Mouse (Mus musculus): ENCODE measurements at regions not wholly inside any gene's neighbourhood (a gene's known extent, or its start where the extent isn't known, plus 50 kb on each side); places are given as distances from the start of the nearest gene placed in this dataset.

DNA sequence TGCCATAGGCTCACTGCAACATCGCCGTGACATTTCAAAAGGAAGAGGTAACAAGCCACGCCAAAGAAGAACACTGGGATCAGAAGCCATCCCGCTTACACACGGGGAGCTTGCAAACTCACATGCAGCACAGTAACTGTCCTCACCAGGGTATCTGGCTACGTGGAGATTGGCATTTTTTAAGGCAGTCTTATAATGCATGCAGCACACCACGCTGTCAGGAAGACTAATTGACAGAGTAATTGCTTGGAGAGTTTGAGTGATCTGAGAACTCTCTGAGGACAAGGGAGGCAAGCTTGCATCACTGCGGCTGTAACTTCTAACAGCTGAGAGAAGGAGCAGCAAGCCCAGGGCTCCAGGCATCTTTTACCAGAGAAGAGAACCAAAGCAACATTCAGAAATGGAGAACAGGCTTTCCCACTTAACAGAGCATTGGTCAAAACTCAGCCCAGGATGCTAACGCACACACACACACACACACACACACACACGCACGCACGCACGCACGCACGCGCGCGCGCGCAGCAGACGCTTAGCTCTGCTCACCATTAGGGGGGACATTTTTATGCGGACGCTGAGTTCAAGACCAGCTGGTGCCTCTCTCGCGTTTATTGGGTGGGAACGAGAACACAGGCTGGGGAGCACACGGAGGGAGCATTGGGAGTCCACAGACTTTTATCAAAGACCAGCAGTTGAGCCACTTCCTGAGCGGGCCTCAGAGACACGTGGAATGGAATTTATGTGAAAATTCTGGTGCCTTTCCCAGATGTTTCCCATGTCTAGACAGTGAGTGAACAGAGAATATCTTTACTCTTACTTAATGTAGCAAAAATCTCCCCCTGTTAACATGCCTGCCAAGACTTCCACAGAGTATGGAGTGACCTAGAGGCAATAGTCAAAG is 66.6 kb downstream of the 1700129C05Rik start:
- ATAC-seq (replicated peaks; ENCODE audit: insufficient number of reproducible peaks, low FRiP score, low TSS enrichment, low read depth) (no peak), DNase-seq (ENCODE audit: low spot score) (peak; percentile 51)
- H3K9me3 ChIP-seq (replicated peaks; ENCODE audit: control insufficient read depth, low read length) = no peaks in the 10 kb centered on the region
- H3K4me1 ChIP-seq (ENCODE audit: control insufficient read depth, insufficient read depth, low read length) = no peaks in the 10 kb centered on the region
- H3K27me3 ChIP-seq (ENCODE audit: control insufficient read depth, insufficient read depth, low read length) = no peaks in the 10 kb centered on the region
- H3K4me3 ChIP-seq (ENCODE audit: low read depth, low read length) = no peak overlapping the region
- H3K9ac ChIP-seq (replicated peaks; ENCODE audit: low read length) = no peak overlapping the region
- H3K36me3 ChIP-seq (replicated peaks; ENCODE audit: control insufficient read depth, insufficient read depth, low read depth, low read length) = no peaks in the 10 kb centered on the region
- H3K4me2 ChIP-seq (ENCODE audit: low read depth, low read length) = peak overlapping the region; percentile 19; the same call in 1 of the 2 replicates
- WGBS = 37% methylated on average over 29 of the region's 29 CpGs
- H3K27ac ChIP-seq (replicated peaks; ENCODE audit: low read depth, low read length) = no peak overlapping the region

DNA sequence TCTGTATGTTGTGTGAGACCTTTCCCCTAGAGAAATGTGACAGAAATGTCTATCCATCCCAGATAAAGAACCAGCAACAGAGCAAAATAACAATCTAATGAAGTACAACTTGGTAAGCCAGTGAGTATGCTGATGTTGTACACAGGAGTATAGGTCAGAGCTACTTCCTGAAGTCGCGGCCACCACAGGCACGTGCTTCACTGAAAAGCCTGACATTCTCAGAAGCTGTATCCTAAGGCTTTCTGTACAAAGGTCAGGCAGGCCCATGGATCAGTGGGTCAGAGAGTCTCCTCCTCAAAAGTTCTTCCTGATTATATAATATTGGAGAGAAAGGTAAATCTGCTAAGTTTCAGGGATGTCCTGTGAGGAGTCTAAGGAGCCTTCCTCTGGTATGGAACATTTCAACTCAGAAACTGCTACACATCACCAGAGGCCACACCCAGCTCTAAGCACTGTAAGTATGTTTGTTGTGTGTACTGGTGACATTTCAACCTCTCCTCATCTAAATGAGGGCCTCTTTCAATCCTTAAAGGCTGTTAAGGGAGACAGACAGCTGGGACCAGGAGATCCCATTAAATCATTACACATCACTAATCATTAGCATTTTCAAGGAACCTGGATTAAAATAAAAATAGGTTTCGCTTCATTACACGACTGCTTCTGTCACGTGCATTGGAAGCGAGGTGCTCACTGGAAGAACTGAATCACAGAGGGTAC is 70.2 kb downstream of the 1700129C05Rik start:
- 85% methylated on average over 7 of the region's 7 CpGs for WGBS
- no peak overlapping the region for H3K9ac ChIP-seq (replicated peaks; ENCODE audit: low read length)
- ATAC-seq (replicated peaks; ENCODE audit: insufficient number of reproducible peaks, low FRiP score, low TSS enrichment, low read depth) (no peak), DNase-seq (ENCODE audit: low spot score) (no peak)
- no peaks in the 10 kb centered on the region for H3K9me3 ChIP-seq (replicated peaks; ENCODE audit: control insufficient read depth, low read length)
- no peaks in the 10 kb centered on the region for H3K27me3 ChIP-seq (ENCODE audit: control insufficient read depth, insufficient read depth, low read length)
- H3K4me3 ChIP-seq (ENCODE audit: low read depth, low read length) = no peak overlapping the region
- no peaks in the 10 kb centered on the region for H3K36me3 ChIP-seq (replicated peaks; ENCODE audit: control insufficient read depth, insufficient read depth, low read depth, low read length)
- no peak overlapping the region for H3K27ac ChIP-seq (replicated peaks; ENCODE audit: low read depth, low read length)
- H3K4me2 ChIP-seq (ENCODE audit: low read depth, low read length) = no peak overlapping the region
- no peaks in the 10 kb centered on the region for H3K4me1 ChIP-seq (ENCODE audit: control insufficient read depth, insufficient read depth, low read length)

DNA sequence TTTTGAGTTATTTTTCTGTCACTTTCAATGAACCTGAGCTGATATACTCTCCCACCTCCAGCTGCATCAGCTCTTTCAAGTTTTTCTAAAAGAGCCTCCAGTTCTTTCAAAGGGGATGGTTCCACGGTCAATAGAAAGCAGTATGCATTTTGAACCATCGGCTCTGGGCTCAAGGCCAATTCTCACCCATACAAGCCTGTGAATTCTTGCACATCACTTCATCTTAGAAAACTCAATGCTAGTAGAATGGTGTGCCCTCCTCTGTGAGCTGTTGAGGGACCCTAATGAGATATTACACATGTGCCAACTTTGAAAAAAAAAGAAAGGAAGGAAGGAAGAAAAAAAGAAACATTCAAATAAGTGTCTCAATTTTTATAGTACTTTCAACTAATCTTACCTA is 72.6 kb downstream of the 1700129C05Rik start:
- no peak overlapping the region for H3K4me2 ChIP-seq (ENCODE audit: low read depth, low read length)
- 91% methylated on average over 2 of the region's 2 CpGs for WGBS

DNA sequence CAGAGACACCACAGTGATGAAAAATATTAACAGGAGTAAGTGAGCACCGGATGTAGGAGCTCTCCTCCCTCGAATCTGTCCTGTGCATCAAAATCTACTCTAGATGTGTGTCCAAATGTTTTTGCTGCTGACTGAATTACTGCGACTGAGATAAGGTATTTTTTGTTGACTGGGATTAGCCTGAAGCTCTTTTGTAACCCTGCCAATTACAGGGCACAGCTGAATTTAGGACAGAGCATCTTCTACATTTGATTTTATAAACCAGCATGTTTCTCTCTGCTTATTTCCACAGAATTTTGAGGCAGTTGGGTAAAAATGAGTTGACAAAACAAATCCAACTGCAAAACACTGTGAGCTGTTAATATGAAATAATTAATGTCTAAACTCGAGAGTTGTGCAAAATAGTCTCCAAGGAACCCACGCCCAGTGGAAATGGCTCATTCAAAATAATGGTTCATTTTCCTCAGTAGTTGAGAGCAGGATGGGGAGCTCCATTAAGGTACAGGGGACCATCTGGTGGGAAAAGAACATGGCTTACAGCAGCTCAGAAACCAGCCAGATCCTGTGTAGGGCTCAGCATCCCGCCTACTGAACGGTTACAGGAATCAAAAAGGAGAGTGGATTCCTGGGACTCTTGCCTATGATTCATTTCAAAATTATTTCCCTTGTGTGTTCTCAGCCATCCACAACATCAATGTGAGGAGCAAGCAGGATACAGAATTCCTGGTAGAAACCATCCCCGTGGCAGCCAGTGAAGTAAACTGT is 76.1 kb downstream of the 1700129C05Rik start:
- Histone ChIP-seq H3K4me1 (ENCODE audit: control insufficient read depth, insufficient read depth, low read length) (no peaks in the 10 kb centered on the region), H3K27ac (replicated peaks; ENCODE audit: low read depth, low read length) (no peak overlapping the region), H3K27me3 (ENCODE audit: control insufficient read depth, insufficient read depth, low read length) (no peaks in the 10 kb centered on the region), H3K4me2 (ENCODE audit: low read depth, low read length) (no peak overlapping the region), H3K4me3 (ENCODE audit: low read depth, low read length) (no peak overlapping the region), H3K9me3 (replicated peaks; ENCODE audit: control insufficient read depth, low read length) (no peaks in the 10 kb centered on the region), H3K9ac (replicated peaks; ENCODE audit: low read length) (no peak overlapping the region), H3K36me3 (replicated peaks; ENCODE audit: control insufficient read depth, insufficient read depth, low read depth, low read length) (no peaks in the 10 kb centered on the region)
- DNase-seq (ENCODE audit: low spot score) = no peak
- WGBS = 76% methylated on average over 8 of the region's 8 CpGs
- no peak for ATAC-seq (replicated peaks; ENCODE audit: insufficient number of reproducible peaks, low FRiP score, low TSS enrichment, low read depth)

More for the DNA sequence above, 72.6 kb downstream of the 1700129C05Rik start:
- no peaks in the 10 kb centered on the region for H3K4me1 ChIP-seq (ENCODE audit: control insufficient read depth, insufficient read depth, low read length)
- no peak for DNase-seq (ENCODE audit: low spot score)
- H3K9me3 ChIP-seq (replicated peaks; ENCODE audit: control insufficient read depth, low read length) = no peaks in the 10 kb centered on the region
- no peak overlapping the region for H3K4me3 ChIP-seq (ENCODE audit: low read depth, low read length)
- no peak overlapping the region for H3K27ac ChIP-seq (replicated peaks; ENCODE audit: low read depth, low read length)
- H3K9ac ChIP-seq (replicated peaks; ENCODE audit: low read length) = no peak overlapping the region
- H3K27me3 ChIP-seq (ENCODE audit: control insufficient read depth, insufficient read depth, low read length) = no peaks in the 10 kb centered on the region
- ATAC-seq (replicated peaks; ENCODE audit: insufficient number of reproducible peaks, low FRiP score, low TSS enrichment, low read depth) = no peak
- H3K36me3 ChIP-seq (replicated peaks; ENCODE audit: control insufficient read depth, insufficient read depth, low read depth, low read length) = no peaks in the 10 kb centered on the region

DNA sequence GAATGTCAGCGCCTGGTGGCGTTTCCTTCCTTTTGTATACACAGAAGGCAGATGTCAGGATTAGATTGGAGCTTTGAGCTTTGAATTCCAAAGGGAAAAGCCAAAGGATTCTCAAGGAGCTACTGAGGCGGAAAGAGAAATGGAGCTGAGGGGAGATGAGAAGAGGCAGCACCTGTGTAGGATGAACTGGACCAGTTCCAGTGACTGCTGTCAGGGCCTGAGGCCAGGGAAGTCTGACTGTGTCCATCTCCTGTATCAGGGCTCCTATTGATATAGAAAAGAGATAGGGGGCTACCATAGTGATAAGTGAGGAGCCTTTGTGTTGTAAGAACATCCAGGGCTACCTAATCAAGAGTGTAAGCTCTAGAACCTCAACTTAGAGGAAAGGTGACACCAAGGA is 79.5 kb downstream of the 1700129C05Rik start:
- Histone ChIP-seq H3K4me1 (ENCODE audit: control insufficient read depth, insufficient read depth, low read length) (no peaks in the 10 kb centered on the region), H3K4me3 (ENCODE audit: low read depth, low read length) (no peak overlapping the region), H3K27me3 (ENCODE audit: control insufficient read depth, insufficient read depth, low read length) (no peaks in the 10 kb centered on the region), H3K36me3 (replicated peaks; ENCODE audit: control insufficient read depth, insufficient read depth, low read depth, low read length) (no peaks in the 10 kb centered on the region), H3K9me3 (replicated peaks; ENCODE audit: control insufficient read depth, low read length) (no peaks in the 10 kb centered on the region), H3K9ac (replicated peaks; ENCODE audit: low read length) (no peak overlapping the region), H3K27ac (replicated peaks; ENCODE audit: low read depth, low read length) (no peak overlapping the region), H3K4me2 (ENCODE audit: low read depth, low read length) (no peak overlapping the region)
- 80% methylated on average over 3 of the region's 3 CpGs for WGBS
- ATAC-seq (replicated peaks; ENCODE audit: insufficient number of reproducible peaks, low FRiP score, low TSS enrichment, low read depth) (no peak), DNase-seq (ENCODE audit: low spot score) (no peak)

DNA sequence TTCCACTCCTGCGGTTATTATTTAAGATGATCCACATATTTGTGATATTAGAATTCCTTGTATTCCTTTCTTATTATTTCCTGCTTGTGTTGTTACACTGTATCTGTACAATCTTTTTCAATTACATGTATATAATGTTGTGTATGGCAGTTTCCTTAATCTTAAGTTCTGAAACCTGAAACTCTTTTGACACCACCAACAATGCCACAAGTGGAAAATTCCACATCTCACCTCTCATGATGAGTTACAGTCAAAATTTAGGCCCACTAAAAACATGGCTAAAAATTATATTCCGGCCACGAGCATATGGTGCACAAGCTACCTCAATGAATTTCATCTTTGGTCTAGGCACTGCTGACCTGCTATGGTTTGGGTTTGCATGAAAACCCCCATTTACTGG is 85.9 kb downstream of the 1700129C05Rik start:
- ATAC-seq (replicated peaks; ENCODE audit: insufficient number of reproducible peaks, low FRiP score, low TSS enrichment, low read depth) (no peak), DNase-seq (ENCODE audit: low spot score) (no peak)
- 88% methylated on average over 3 of the region's 3 CpGs for WGBS
- Histone ChIP-seq H3K27me3 (ENCODE audit: control insufficient read depth, insufficient read depth, low read length) (no peaks in the 10 kb centered on the region), H3K9me3 (replicated peaks; ENCODE audit: control insufficient read depth, low read length) (no peaks in the 10 kb centered on the region), H3K9ac (replicated peaks; ENCODE audit: low read length) (no peak overlapping the region), H3K4me3 (ENCODE audit: low read depth, low read length) (no peak overlapping the region), H3K27ac (replicated peaks; ENCODE audit: low read depth, low read length) (no peak overlapping the region), H3K4me1 (ENCODE audit: control insufficient read depth, insufficient read depth, low read length) (no peaks in the 10 kb centered on the region), H3K36me3 (replicated peaks; ENCODE audit: control insufficient read depth, insufficient read depth, low read depth, low read length) (no peaks in the 10 kb centered on the region), H3K4me2 (ENCODE audit: low read depth, low read length) (no peak overlapping the region)

DNA sequence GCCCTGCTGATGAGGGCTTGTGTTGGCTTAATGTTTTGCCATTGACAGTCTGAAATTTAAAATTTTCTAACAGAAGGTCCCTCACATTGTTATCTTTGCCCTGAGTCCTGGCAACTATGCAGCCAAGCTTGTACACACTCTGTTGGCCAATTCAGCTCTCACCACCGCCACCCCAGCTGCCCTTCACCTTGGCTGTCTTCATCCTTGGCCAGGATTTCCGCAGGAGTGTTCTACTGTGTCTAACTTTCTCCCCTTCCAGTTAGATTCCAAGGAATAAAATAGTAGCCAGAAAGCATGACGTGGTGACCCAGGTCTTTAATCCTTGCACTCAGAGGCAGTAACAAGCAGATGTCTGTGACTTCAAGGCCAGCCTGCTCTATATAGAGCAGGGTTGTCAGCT is 87.4 kb downstream of the 1700129C05Rik start:
- Histone ChIP-seq H3K27ac (replicated peaks; ENCODE audit: low read depth, low read length) (no peak overlapping the region), H3K36me3 (replicated peaks; ENCODE audit: control insufficient read depth, insufficient read depth, low read depth, low read length) (no peaks in the 10 kb centered on the region), H3K4me3 (ENCODE audit: low read depth, low read length) (no peak overlapping the region), H3K9ac (replicated peaks; ENCODE audit: low read length) (no peak overlapping the region), H3K27me3 (ENCODE audit: control insufficient read depth, insufficient read depth, low read length) (no peaks in the 10 kb centered on the region), H3K4me1 (ENCODE audit: control insufficient read depth, insufficient read depth, low read length) (no peaks in the 10 kb centered on the region), H3K4me2 (ENCODE audit: low read depth, low read length) (no peak overlapping the region), H3K9me3 (replicated peaks; ENCODE audit: control insufficient read depth, low read length) (no peaks in the 10 kb centered on the region)
- no peak for ATAC-seq (replicated peaks; ENCODE audit: insufficient number of reproducible peaks, low FRiP score, low TSS enrichment, low read depth)
- no peak for DNase-seq (ENCODE audit: low spot score)
- WGBS = 88% methylated on average over 3 of the region's 3 CpGs
